Mouse (Mus musculus) liver, embryonic 15.5 days (tissue): Measurements from ENCODE around the gene Brf1. TPM values are rescaled to one million over a fixed set of nuclear protein-coding genes. Genes with fewer than 3 reads are reported as not detected.

Experiments
- ATAC-seq: fragments of 200-750 bp; cut with Nextera tagmentation; 2 replicates; pipeline ENCODE4 v1.8.0; 2017; ENCODE audit warnings: moderate number of reproducible peaks, mild to moderate bottlenecking, moderate library complexity; ENCODE audit not compliant: insufficient read depth
- H3K27ac ChIP-seq: fragments of 300-500 bp; sonication (generic); replicated peaks from 2 replicates; pipeline ENCODE4 v1.5.1; 2015; ENCODE audit warnings: mild to moderate bottlenecking, inconsistent platforms
- H3K27me3 ChIP-seq: fragments of 300-500 bp; sonication (generic); 2 replicates; pipeline ENCODE4 v1.6.1; 2015; ENCODE audit warnings: mild to moderate bottlenecking, inconsistent platforms
- H3K36me3 ChIP-seq: fragments of 300-500 bp; sonication (generic); replicated peaks from 2 replicates; pipeline ENCODE4 v1.6.1; 2015; ENCODE audit warnings: moderate library complexity, mild to moderate bottlenecking, inconsistent platforms
- H3K4me1 ChIP-seq: fragments of 300-500 bp; sonication (generic); replicated peaks from 2 replicates; pipeline ENCODE4 v1.6.1; 2015; ENCODE audit warnings: inconsistent platforms
- H3K4me2 ChIP-seq: fragments of 300-500 bp; sonication (generic); 2 replicates; pipeline ENCODE4 v1.6.1; 2015; ENCODE audit warnings: moderate library complexity, mild to moderate bottlenecking, inconsistent platforms
- H3K4me3 ChIP-seq: fragments of 300-500 bp; sonication (generic); replicated peaks from 2 replicates; pipeline ENCODE4 v1.5.1; 2015; ENCODE audit warnings: mild to moderate bottlenecking, inconsistent platforms
- H3K9ac ChIP-seq: fragments of 300-500 bp; sonication (generic); 2 replicates; pipeline ENCODE4 v1.6.1; 2015; ENCODE audit warnings: moderate library complexity, mild to moderate bottlenecking, inconsistent platforms
- H3K9me3 ChIP-seq: fragments of 300-500 bp; sonication (generic); replicated peaks from 2 replicates; pipeline ENCODE4 v1.6.1; 2016; ENCODE audit warnings: inconsistent platforms
- WGBS: fragments of 180-500 bp; shearing (Covaris S2); methylation state at CpG from one replicate; pipeline ENCODE4 v1.1.7; 2015; ENCODE audit warnings: mixed read lengths; ENCODE audit not compliant: insufficient replicate concordance; 5-methylcytosine and 5-hydroxymethylcytosine counted together
- microRNA-seq: library from miRNA; unstranded; fragments of <30 nt; microRNA quantifications from one replicate; pipeline ENCODE4, GENCODE M21; 2016
- polyA plus RNA-seq: library from polyadenylated mRNA; unstranded; fragments of >200 nt; fragmentation: Nextera tagmentation; extraction: Ambion mirVana; gene quantifications from 2 replicates; pipeline ENCODE4 v1.2.1, GENCODE M21; 2015

The Brf1 gene
- polyA plus RNA-seq, 1 experiment from 2014 or later, result 26.3 TPM

- Histone ChIP-seq H3K9me3 (no peaks in the 10 kb centered on the region), H3K36me3 (no peaks in the 10 kb centered on the region), H3K4me3 (no peak overlapping the region), H3K27ac (no peak overlapping the region), H3K4me1 (no peaks in the 10 kb centered on the region), H3K9ac (no peak overlapping the region), H3K4me2 (no peak overlapping the region), H3K27me3 (0 out of 2 replicates have a peak, but pooled peaks cover 5% of the 10 kb centered on the region)
- no peak for ATAC-seq
- WGBS, result 71% methylated on average over 16 of the region's 16 CpGs
Observed at GRCm38 (mm10) chr12:112916698-112917400, 83.7 kb downstream of the Brf1 start.

DNA sequence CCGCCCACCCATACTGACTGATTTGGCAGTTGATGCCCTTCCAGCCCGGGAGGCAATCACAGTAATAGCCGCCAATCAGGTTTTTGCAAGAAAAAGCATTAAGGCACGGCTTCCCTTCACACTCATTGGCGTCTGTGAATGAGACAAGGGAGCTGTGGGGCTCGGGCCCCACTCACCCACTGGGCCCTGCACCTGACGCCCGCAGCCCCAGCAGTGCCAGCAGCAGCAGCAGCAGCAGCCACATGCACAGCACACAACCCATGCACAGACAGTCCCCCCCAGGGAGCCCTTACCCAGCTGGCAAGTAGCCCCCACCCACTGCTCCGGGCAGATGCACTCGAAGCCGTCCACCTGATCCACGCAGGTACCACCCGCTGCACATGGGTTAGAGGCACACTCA, 84.9 kb downstream of the Brf1 start:
- Histone ChIP-seq H3K9me3 (no peaks in the 10 kb centered on the region), H3K27ac (no peak overlapping the region), H3K9ac (no peak overlapping the region), H3K4me1 (no peaks in the 10 kb centered on the region), H3K27me3 (0 out of 2 replicates have a peak, but pooled peaks cover 5% of the 10 kb centered on the region), H3K4me3 (no peak overlapping the region), H3K4me2 (no peak overlapping the region), H3K36me3 (no peaks in the 10 kb centered on the region)
- 72% methylated on average over 13 of the region's 13 CpGs for WGBS
- no peak for ATAC-seq

- ATAC-seq, result no peak
- Histone ChIP-seq H3K9me3 (no peaks in the 10 kb centered on the region), H3K36me3 (no peaks in the 10 kb centered on the region), H3K9ac (no peak overlapping the region), H3K4me3 (no peak overlapping the region), H3K27ac (no peak overlapping the region), H3K27me3 (0 out of 2 replicates have a peak, but pooled peaks cover 5% of the 10 kb centered on the region), H3K4me1 (no peaks in the 10 kb centered on the region), H3K4me2 (no peak overlapping the region)
- WGBS, result 50% methylated on average over 11 of the region's 11 CpGs
Observed at GRCm38 (mm10) chr12:112914527-112914926, 86.0 kb downstream of the Brf1 start.

DNA sequence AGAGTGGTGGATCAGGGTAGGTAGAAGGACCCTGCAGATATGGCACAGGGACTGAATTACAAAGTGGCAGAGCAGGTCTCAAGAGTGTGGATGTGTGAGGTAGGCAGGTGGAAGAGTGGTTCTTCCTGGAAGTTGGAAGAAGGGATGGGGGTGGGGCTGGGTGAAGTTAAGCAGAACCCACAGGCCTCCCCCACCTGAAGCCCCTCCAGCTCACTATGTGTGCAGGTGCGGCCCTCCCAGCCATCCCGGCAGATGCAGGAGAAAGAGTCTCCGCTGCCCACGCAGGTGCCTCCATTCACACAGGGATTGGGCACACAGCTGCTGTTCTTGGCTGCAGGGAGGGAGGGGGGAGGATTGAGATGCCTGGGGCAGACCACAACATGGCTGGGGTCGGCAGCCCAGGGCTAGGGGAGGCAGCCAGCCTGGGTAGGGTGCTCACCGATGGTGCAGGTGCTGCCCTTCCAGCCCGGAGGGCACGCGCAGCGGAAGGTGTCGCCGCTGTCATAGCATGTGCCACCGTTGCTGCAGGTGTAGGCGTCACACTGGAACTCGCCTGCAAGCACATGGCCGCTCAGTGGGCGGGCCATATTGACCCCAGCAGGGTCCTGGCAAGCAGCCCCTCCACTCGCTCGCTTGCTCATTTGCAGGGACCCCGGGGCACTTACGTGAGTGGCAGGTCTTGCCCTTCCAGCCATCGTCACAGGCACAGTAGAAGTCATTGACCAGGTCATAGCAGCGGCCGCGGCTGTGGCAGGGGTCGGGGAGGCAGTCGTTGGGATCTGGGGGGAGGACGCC, 87.4 kb downstream of the Brf1 start:
- H3K36me3 ChIP-seq, result no peaks in the 10 kb centered on the region
- 78% methylated on average over 28 of the region's 28 CpGs for WGBS
- no peaks in the 10 kb centered on the region for H3K4me1 ChIP-seq
- no peak overlapping the region for H3K4me3 ChIP-seq
- no peaks in the 10 kb centered on the region for H3K9me3 ChIP-seq
- H3K27me3 ChIP-seq, result 0 out of 2 replicates have a peak, but pooled peaks cover 3% of the 10 kb centered on the region
- H3K4me2 ChIP-seq, result no peak overlapping the region
- ATAC-seq, result no peak
- H3K27ac ChIP-seq, result no peak overlapping the region
- no peak overlapping the region for H3K9ac ChIP-seq

DNA sequence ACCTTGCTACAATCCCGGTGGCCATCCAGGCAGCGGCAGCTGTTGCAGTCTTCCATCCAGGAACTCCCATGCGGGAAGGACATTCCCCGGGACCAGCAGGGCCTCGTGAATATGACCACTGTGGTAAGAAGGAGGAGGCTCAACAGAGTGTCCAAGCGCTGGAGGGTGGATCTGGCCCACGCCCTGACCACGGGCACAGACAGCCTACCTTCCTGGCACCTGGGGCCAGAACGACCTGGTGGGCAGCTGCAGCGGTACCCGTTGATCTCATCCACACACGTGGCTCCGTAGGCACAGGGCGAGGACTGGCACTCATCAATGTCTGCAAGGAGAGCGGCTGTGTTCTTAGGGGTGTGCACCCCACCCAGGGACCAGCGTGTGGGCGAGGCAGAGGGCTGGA, 88.8 kb downstream of the Brf1 start:
- WGBS, result 74% methylated on average over 17 of the region's 17 CpGs
- no peaks in the 10 kb centered on the region for H3K4me1 ChIP-seq

More for the DNA sequence above, 88.8 kb downstream of the Brf1 start:
- Histone ChIP-seq H3K9ac (no peak overlapping the region), H3K4me2 (no peak overlapping the region), H3K27me3 (no peaks in the 10 kb centered on the region), H3K36me3 (no peaks in the 10 kb centered on the region), H3K9me3 (no peaks in the 10 kb centered on the region), H3K4me3 (no peak overlapping the region), H3K27ac (no peak overlapping the region)
- ATAC-seq, result no peak

Small RNA genes lying within 50 kb of the gene (microRNA-seq; reads per million reads assigned to microRNA genes)
- not detected for gene Mir6941

Other genes with a start within 250 kb of the Brf1 start
- gene Pld4, start 240.0 kb downstream of the Brf1 start, polyA plus RNA-seq, result 22.4 and 23.3 TPM in 2 replicates
- 0.18 and 0.23 TPM in 2 replicates for gene Ahnak2, start 198.0 kb downstream of the Brf1 start, polyA plus RNA-seq
- gene Clba1, start 191.8 kb downstream of the Brf1 start, polyA plus RNA-seq, result 0.43 and 0.61 TPM in 2 replicates
- gene Cdca4, start 171.3 kb downstream of the Brf1 start, polyA plus RNA-seq, result 62.9 and 67.0 TPM in 2 replicates
- 0.26 and 0.32 TPM in 2 replicates for gene Gpr132, start 132.5 kb downstream of the Brf1 start, polyA plus RNA-seq
- gene Jag2, start 70.9 kb downstream of the Brf1 start, polyA plus RNA-seq, result 0.21 and 0.32 TPM in 2 replicates
- gene Nudt14, start 58.6 kb downstream of the Brf1 start, polyA plus RNA-seq, result 14.1 and 14.3 TPM in 2 replicates
- gene Btbd6, start 24.2 kb downstream of the Brf1 start, polyA plus RNA-seq, result 5.5 and 5.8 TPM in 2 replicates
- 6.1 and 6.7 TPM in 2 replicates for gene Pacs2, start 13.8 kb upstream of the Brf1 start, polyA plus RNA-seq
- gene Tex22, start 73.8 kb upstream of the Brf1 start, polyA plus RNA-seq, result not detected in 2 replicates
- 3.8 and 4.4 TPM in 2 replicates for gene Mta1, start 97.6 kb upstream of the Brf1 start, polyA plus RNA-seq
- 45.1 and 51.5 TPM in 2 replicates for gene Crip2, start 139.5 kb upstream of the Brf1 start, polyA plus RNA-seq
- gene Crip1, start 145.6 kb upstream of the Brf1 start, polyA plus RNA-seq, result 89.4 and 102 TPM in 2 replicates
- gene Tedc1, start 155.7 kb upstream of the Brf1 start, polyA plus RNA-seq, result 11.3 and 11.5 TPM in 2 replicates
- gene Tmem121, start 185.2 kb upstream of the Brf1 start, polyA plus RNA-seq, result 0.33 and 0.54 TPM in 2 replicates